Mouse (Mus musculus): ENCODE results near the gene Ttc39d. TPM values are rescaled to one million over a fixed set of nuclear protein-coding genes. Genes with fewer than 3 reads are reported as not detected.

The Ttc39d gene
- 0.05 and 0.13 TPM in 2 replicates for polyA plus RNA-seq (2012; rRNA removed)

- peak within 1 kb of the TSS; percentile 60 for H3K4me3 ChIP-seq (replicated peaks; ENCODE audit: insufficient read depth, low read depth, low read length)
- DNase-seq: peak; percentile 98 to 99
- peak within 1 kb of the TSS; percentile 85 for H3K27ac ChIP-seq (ENCODE audit: insufficient read depth, low read length)
- no peaks in the 10 kb centered on the region for H3K4me1 ChIP-seq (ENCODE audit: control insufficient read depth, insufficient read depth, low read length)
- WGBS: under 1% methylated on average over 90 of the region's 95 CpGs
- TF ChIP-seq CTCF (IDR thresholded peaks at IDR 0.05; ENCODE audit: borderline replicate concordance, insufficient read depth, low read depth, low read length) (no peak), POLR2A (IDR thresholded peaks at IDR 0.05; ENCODE audit: borderline replicate concordance, insufficient read depth, low read length) (peak; percentile 100)
- H3K27me3 ChIP-seq (ENCODE audit: control insufficient read depth, insufficient read depth, low read length): no peaks in the 10 kb centered on the region
These were observed at the start of gene Ttc39d, which contains the start of gene Srsf7 for GRCm38 (mm10) chr17:80206671-80207581. TSS of gene Ttc39d (plus strand) at chr17:80207460. TSS of gene Srsf7 (minus strand) at chr17:80207307.

GRCm38 (mm10) chr17:80157489-80157888 is 49.8 kb upstream of the Ttc39d start:
- 95% methylated on average over 6 of the region's 6 CpGs for WGBS
- no peak overlapping the region for H3K27ac ChIP-seq (ENCODE audit: insufficient read depth, low read length)
- no peak for TF ChIP-seq POLR2A (IDR thresholded peaks at IDR 0.05; ENCODE audit: borderline replicate concordance, insufficient read depth, low read length)
- no peak for TF ChIP-seq CTCF (IDR thresholded peaks at IDR 0.05; ENCODE audit: borderline replicate concordance, insufficient read depth, low read depth, low read length)
- H3K4me3 ChIP-seq (replicated peaks; ENCODE audit: insufficient read depth, low read depth, low read length): no peak overlapping the region
- no peaks in the 10 kb centered on the region for H3K27me3 ChIP-seq (ENCODE audit: control insufficient read depth, insufficient read depth, low read length)
- DNase-seq: no peak
- H3K4me1 ChIP-seq (ENCODE audit: control insufficient read depth, insufficient read depth, low read length): no peaks in the 10 kb centered on the region

- Histone ChIP-seq H3K4me1 (ENCODE audit: control insufficient read depth, insufficient read depth, low read length) (peaks cover 9% of the 10 kb centered on the region), H3K27ac (ENCODE audit: insufficient read depth, low read length) (no peak overlapping the region), H3K4me3 (replicated peaks; ENCODE audit: insufficient read depth, low read depth, low read length) (no peak overlapping the region), H3K27me3 (ENCODE audit: control insufficient read depth, insufficient read depth, low read length) (no peaks in the 10 kb centered on the region)
- DNase-seq: peak in 1 of 2 experiments; percentile 59
- WGBS: 17% methylated on average over 5 of the region's 5 CpGs
- no peak for TF ChIP-seq POLR2A (IDR thresholded peaks at IDR 0.05; ENCODE audit: borderline replicate concordance, insufficient read depth, low read length)
- no peak for TF ChIP-seq CTCF (IDR thresholded peaks at IDR 0.05; ENCODE audit: borderline replicate concordance, insufficient read depth, low read depth, low read length)
These were observed 46.8 kb upstream of the Ttc39d start for GRCm38 (mm10) chr17:80160454-80160853.

- TF ChIP-seq CTCF (IDR thresholded peaks at IDR 0.05; ENCODE audit: borderline replicate concordance, insufficient read depth, low read depth, low read length): no peak
- no peak for TF ChIP-seq POLR2A (IDR thresholded peaks at IDR 0.05; ENCODE audit: borderline replicate concordance, insufficient read depth, low read length)
- peaks cover 36% of the 10 kb centered on the region for H3K4me1 ChIP-seq (ENCODE audit: control insufficient read depth, insufficient read depth, low read length)
- DNase-seq: no peak
- H3K27ac ChIP-seq (ENCODE audit: insufficient read depth, low read length): no peak overlapping the region
- H3K4me3 ChIP-seq (replicated peaks; ENCODE audit: insufficient read depth, low read depth, low read length): no peak overlapping the region
- H3K27me3 ChIP-seq (ENCODE audit: control insufficient read depth, insufficient read depth, low read length): no peaks in the 10 kb centered on the region
- 74% methylated on average over 8 of the region's 8 CpGs for WGBS
These were observed 43.3 kb upstream of the Ttc39d start for GRCm38 (mm10) chr17:80163991-80164390.

GRCm38 (mm10) chr17:80165741-80166140 is 41.5 kb upstream of the Ttc39d start:
- WGBS: 5% methylated on average over 6 of the region's 6 CpGs
- Histone ChIP-seq H3K4me3 (replicated peaks; ENCODE audit: insufficient read depth, low read depth, low read length) (no peak overlapping the region), H3K4me1 (ENCODE audit: control insufficient read depth, insufficient read depth, low read length) (peaks cover 44% of the 10 kb centered on the region), H3K27ac (ENCODE audit: insufficient read depth, low read length) (peak overlapping the region; percentile 70), H3K27me3 (ENCODE audit: control insufficient read depth, insufficient read depth, low read length) (no peaks in the 10 kb centered on the region)
- TF ChIP-seq CTCF (IDR thresholded peaks at IDR 0.05; ENCODE audit: borderline replicate concordance, insufficient read depth, low read depth, low read length): 0 out of 2 replicates have a peak, but pooled peaks have one; percentile 18
- TF ChIP-seq POLR2A (IDR thresholded peaks at IDR 0.05; ENCODE audit: borderline replicate concordance, insufficient read depth, low read length): no peak
- peak; percentile 80 to 90 for DNase-seq

- 65% methylated on average over 6 of the region's 6 CpGs for WGBS
- peaks cover 49% of the 10 kb centered on the region for H3K4me1 ChIP-seq (ENCODE audit: control insufficient read depth, insufficient read depth, low read length)
- no peak for DNase-seq
- TF ChIP-seq CTCF (IDR thresholded peaks at IDR 0.05; ENCODE audit: borderline replicate concordance, insufficient read depth, low read depth, low read length) (no peak), POLR2A (IDR thresholded peaks at IDR 0.05; ENCODE audit: borderline replicate concordance, insufficient read depth, low read length) (no peak)
- H3K27ac ChIP-seq (ENCODE audit: insufficient read depth, low read length): 0 out of 2 replicates have a peak overlapping the region, but pooled peaks have one; percentile 70
- H3K4me3 ChIP-seq (replicated peaks; ENCODE audit: insufficient read depth, low read depth, low read length): no peak overlapping the region
- no peaks in the 10 kb centered on the region for H3K27me3 ChIP-seq (ENCODE audit: control insufficient read depth, insufficient read depth, low read length)
These were observed 40.9 kb upstream of the Ttc39d start for GRCm38 (mm10) chr17:80166346-80166745.

GRCm38 (mm10) chr17:80167436-80167835 is 39.8 kb upstream of the Ttc39d start:
- no peak overlapping the region for H3K4me3 ChIP-seq (replicated peaks; ENCODE audit: insufficient read depth, low read depth, low read length)
- DNase-seq: no peak
- peaks cover 49% of the 10 kb centered on the region for H3K4me1 ChIP-seq (ENCODE audit: control insufficient read depth, insufficient read depth, low read length)
- 94% methylated on average over 4 of the region's 4 CpGs for WGBS
- no peak for TF ChIP-seq CTCF (IDR thresholded peaks at IDR 0.05; ENCODE audit: borderline replicate concordance, insufficient read depth, low read depth, low read length)
- TF ChIP-seq POLR2A (IDR thresholded peaks at IDR 0.05; ENCODE audit: borderline replicate concordance, insufficient read depth, low read length): no peak
- H3K27me3 ChIP-seq (ENCODE audit: control insufficient read depth, insufficient read depth, low read length): no peaks in the 10 kb centered on the region
- no peak overlapping the region for H3K27ac ChIP-seq (ENCODE audit: insufficient read depth, low read length)

- TF ChIP-seq CTCF (IDR thresholded peaks at IDR 0.05; ENCODE audit: borderline replicate concordance, insufficient read depth, low read depth, low read length) (no peak), POLR2A (IDR thresholded peaks at IDR 0.05; ENCODE audit: borderline replicate concordance, insufficient read depth, low read length) (no peak)
- WGBS: 81% methylated on average over 7 of the region's 7 CpGs
- DNase-seq: no peak
- Histone ChIP-seq H3K4me1 (ENCODE audit: control insufficient read depth, insufficient read depth, low read length) (peaks cover 49% of the 10 kb centered on the region), H3K27me3 (ENCODE audit: control insufficient read depth, insufficient read depth, low read length) (no peaks in the 10 kb centered on the region), H3K4me3 (replicated peaks; ENCODE audit: insufficient read depth, low read depth, low read length) (no peak overlapping the region), H3K27ac (ENCODE audit: insufficient read depth, low read length) (no peak overlapping the region)
These were observed 39.4 kb upstream of the Ttc39d start for GRCm38 (mm10) chr17:80167851-80168251.

Measured in cerebellum, adult 2 months (tissue).